Mouse (Mus musculus): ENCODE measurements around the gene Rnf216. TPM values are rescaled to one million over a fixed set of nuclear protein-coding genes. Genes with fewer than 3 reads are reported as not detected.

Gene Rnf216
- total and polyA plus RNA-seq, 3 experiments = 16.4 to 123 (median 30.8) TPM

DNA sequence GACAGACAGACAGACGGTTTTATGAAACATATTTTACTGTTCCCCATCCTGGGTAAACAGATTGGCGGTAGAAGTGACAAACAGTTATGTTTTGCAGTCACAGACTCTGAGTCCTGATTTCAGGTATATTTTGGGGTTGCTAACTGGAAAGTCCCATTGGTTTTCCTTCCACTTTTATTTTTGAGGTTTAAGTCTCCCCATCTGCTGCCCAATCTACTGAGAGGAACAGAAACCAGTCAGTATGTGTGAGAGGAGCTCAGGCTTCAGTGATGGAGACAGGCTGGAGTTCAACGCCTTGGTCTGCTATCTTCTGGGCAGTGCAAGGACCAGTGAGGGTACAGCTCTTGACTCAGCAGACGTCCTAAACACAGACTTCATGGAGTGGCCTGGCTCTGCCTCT, 74.0 kb downstream of the Rnf216 start:
- no peak overlapping the region for H3K9ac ChIP-seq (ENCODE audit: control insufficient read depth, low read depth, low read length, poor library complexity, severe bottlenecking)
- no peaks in the 10 kb centered on the region for H3K79me2 ChIP-seq (ENCODE audit: control insufficient read depth, insufficient read depth, low read length, poor library complexity)
- TF ChIP-seq ZMIZ1 (IDR thresholded peaks at IDR 0.05; ENCODE audit: low read depth, low read length) = no peak
- no peak for TF ChIP-seq MAX (IDR thresholded peaks at IDR 0.05; ENCODE audit: low read length)
- no peak for TF ChIP-seq NRF1 (IDR thresholded peaks at IDR 0.05; ENCODE audit: insufficient read depth, low read depth, low read length, poor library complexity, severe bottlenecking)
- no peak for TF ChIP-seq HCFC1 (IDR thresholded peaks at IDR 0.05; ENCODE audit: low read depth, low read length)
- TF ChIP-seq POLR2A (IDR thresholded peaks at IDR 0.05; ENCODE audit: control insufficient read depth in 1 of 2, insufficient read depth in 1 of 2, low read depth in 1 of 2, low read length in 2 of 2, poor library complexity in 1 of 2) = no peak
- no peak for TF ChIP-seq JUND (IDR thresholded peaks at IDR 0.05; ENCODE audit: low read depth, low read length)
- TF ChIP-seq MYB (IDR thresholded peaks at IDR 0.05; ENCODE audit: low read depth, low read length) = no peak
- no peak for TF ChIP-seq MXI1 (IDR thresholded peaks at IDR 0.05; ENCODE audit: low read depth, low read length)
- TF ChIP-seq TBP (IDR thresholded peaks at IDR 0.05; ENCODE audit: low read depth, low read length) = no peak
- TF ChIP-seq POLR2AphosphoS2 (IDR thresholded peaks at IDR 0.05; ENCODE audit: low read length) = no peak
- no peak for TF ChIP-seq GABPA (IDR thresholded peaks at IDR 0.05; ENCODE audit: low read depth, low read length)
- TF ChIP-seq SIN3A (IDR thresholded peaks at IDR 0.05; ENCODE audit: low read length) = no peak
- no peak for TF ChIP-seq CHD1 (IDR thresholded peaks at IDR 0.05; ENCODE audit: low read depth, low read length)
- no peak for TF ChIP-seq SMC3 (IDR thresholded peaks at IDR 0.05; ENCODE audit: low read depth, low read length)
- no peak for TF ChIP-seq ETS1 (IDR thresholded peaks at IDR 0.05; ENCODE audit: low read depth, low read length)
- no peak for TF ChIP-seq USF2 (IDR thresholded peaks at IDR 0.05; ENCODE audit: borderline replicate concordance in 1 of 2, insufficient read depth in 1 of 2, low read depth in 1 of 2, low read length in 2 of 2)
- no peak for TF ChIP-seq CTCF (IDR thresholded peaks at IDR 0.05 in 2 of 3, conservative IDR thresholded peaks at IDR 0.05 in 1 of 3; ENCODE audit: control insufficient read depth in 1 of 3, insufficient read depth in 1 of 3, low read depth in 2 of 3, low read length in 3 of 3, poor library complexity in 1 of 3, severe bottlenecking in 1 of 3)
- no peak for DNase-seq (ENCODE audit: low read depth, low spot score)
- no peak overlapping the region for H3K27ac ChIP-seq (ENCODE audit: control insufficient read depth, low read depth, low read length)
- no peaks in the 10 kb centered on the region for H3K27me3 ChIP-seq (ENCODE audit: control insufficient read depth in 1 of 2, insufficient read depth in 2 of 2, low read length in 2 of 2)
- peaks cover 4 to 9% of the 10 kb centered on the region in 2 experiments for H3K36me3 ChIP-seq (ENCODE audit: control insufficient read depth in 1 of 2, insufficient read depth in 2 of 2, low read length in 2 of 2)
- H3K9me3 ChIP-seq (replicated peaks; ENCODE audit: insufficient read depth, low read length) = no peaks in the 10 kb centered on the region
- no peak overlapping the region for H3K4me3 ChIP-seq (ENCODE audit: control insufficient read depth in 1 of 2, insufficient read depth in 1 of 2, low read depth in 2 of 2, low read length in 2 of 2)
- peaks cover 7 to 11% of the 10 kb centered on the region in 2 experiments; a peak in 2 of 4 replicates for H3K4me1 ChIP-seq (ENCODE audit: control insufficient read depth in 1 of 2, insufficient read depth in 2 of 2, low read length in 2 of 2)

GRCm38 (mm10) chr5:143037201-143037600, 75.6 kb downstream of the Rnf216 start:
- no peak overlapping the region for H3K4me3 ChIP-seq (ENCODE audit: control insufficient read depth in 1 of 2, insufficient read depth in 1 of 2, low read depth in 2 of 2, low read length in 2 of 2)
- peak; percentile 76 for DNase-seq (ENCODE audit: low read depth, low spot score)
- peaks cover 2 to 15% of the 10 kb centered on the region in 2 experiments for H3K36me3 ChIP-seq (ENCODE audit: control insufficient read depth in 1 of 2, insufficient read depth in 2 of 2, low read length in 2 of 2)
- no peaks in the 10 kb centered on the region for H3K27me3 ChIP-seq (ENCODE audit: control insufficient read depth in 1 of 2, insufficient read depth in 2 of 2, low read length in 2 of 2)
- TF ChIP-seq TCF12 (IDR thresholded peaks at IDR 0.05; ENCODE audit: low read depth, low read length) = peak; percentile 40; the same call in 1 of the 2 replicates
- peak; percentile 63 to 87 for TF ChIP-seq EP300 (IDR thresholded peaks at IDR 0.05; ENCODE audit: low read depth in 1 of 2, low read length in 2 of 2)
- TF ChIP-seq ZC3H11A (IDR thresholded peaks at IDR 0.05; ENCODE audit: low read depth, low read length) = peak; percentile 19; the same call in 1 of the 2 replicates
- peak; percentile 27; the same call in 1 of the 2 replicates for TF ChIP-seq ETS1 (IDR thresholded peaks at IDR 0.05; ENCODE audit: low read depth, low read length)
- peak; percentile 74 for TF ChIP-seq RAD21 (IDR thresholded peaks at IDR 0.05; ENCODE audit: low read depth, low read length)
- no peak for TF ChIP-seq UBTF (IDR thresholded peaks at IDR 0.05; ENCODE audit: borderline replicate concordance, insufficient read depth, low read depth, low read length)
- TF ChIP-seq GATA1 (IDR thresholded peaks at IDR 0.05; ENCODE audit: low read depth, low read length) = peak; percentile 53
- no peak for TF ChIP-seq TBP (IDR thresholded peaks at IDR 0.05; ENCODE audit: low read depth, low read length)
- no peak for TF ChIP-seq SIN3A (IDR thresholded peaks at IDR 0.05; ENCODE audit: low read length)
- peak in 2 of 3 experiments; percentile 78 to 89; a peak in 4 of 6 replicates for TF ChIP-seq CTCF (IDR thresholded peaks at IDR 0.05 in 2 of 3, conservative IDR thresholded peaks at IDR 0.05 in 1 of 3; ENCODE audit: control insufficient read depth in 1 of 3, insufficient read depth in 1 of 3, low read depth in 2 of 3, low read length in 3 of 3, poor library complexity in 1 of 3, severe bottlenecking in 1 of 3)
- peak; percentile 69 for TF ChIP-seq SMC3 (IDR thresholded peaks at IDR 0.05; ENCODE audit: low read depth, low read length)
- TF ChIP-seq MYB (IDR thresholded peaks at IDR 0.05; ENCODE audit: low read depth, low read length) = peak; percentile 70
- H3K79me2 ChIP-seq (ENCODE audit: control insufficient read depth, insufficient read depth, low read length, poor library complexity) = no peaks in the 10 kb centered on the region
- H3K27ac ChIP-seq (ENCODE audit: control insufficient read depth, low read depth, low read length) = no peak overlapping the region
- H3K9ac ChIP-seq (ENCODE audit: control insufficient read depth, low read depth, low read length, poor library complexity, severe bottlenecking) = no peak overlapping the region
- peaks cover 10 to 14% of the 10 kb centered on the region in 2 experiments; a peak in 2 of 4 replicates for H3K4me1 ChIP-seq (ENCODE audit: control insufficient read depth in 1 of 2, insufficient read depth in 2 of 2, low read length in 2 of 2)
- H3K9me3 ChIP-seq (replicated peaks; ENCODE audit: insufficient read depth, low read length) = no peaks in the 10 kb centered on the region
